Mouse (Mus musculus) embryo, embryonic 10.5 days (tissue): ENCODE measurements around the gene Gabpa.

ENCODE experiments used
- DNase-seq: peaks from one replicate; pipeline ENCODE4 v3.0.0-alpha.2; 2015; ENCODE audit warnings: low spot score

Gabpa gene

DNA sequence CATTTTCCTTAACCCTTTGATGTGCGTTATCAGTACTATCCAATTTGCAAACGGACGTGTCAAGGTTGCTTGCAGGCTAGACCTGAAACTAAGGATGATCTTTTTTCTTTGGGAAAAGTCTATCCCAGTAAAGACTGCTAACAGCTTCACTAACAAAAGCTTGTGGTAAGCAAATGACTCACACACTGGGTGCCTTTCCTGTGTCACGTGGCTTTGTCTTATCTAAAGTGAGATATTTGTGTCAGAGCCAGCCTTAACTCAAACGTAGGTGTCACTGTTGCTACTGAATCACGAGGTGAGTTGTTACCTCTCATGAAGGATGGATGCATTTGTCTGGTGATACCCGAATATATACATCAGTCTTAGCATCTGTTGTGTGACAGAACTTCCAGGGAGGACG, 29.9 kb downstream of the Gabpa start:
- DNase-seq = no peak

DNA sequence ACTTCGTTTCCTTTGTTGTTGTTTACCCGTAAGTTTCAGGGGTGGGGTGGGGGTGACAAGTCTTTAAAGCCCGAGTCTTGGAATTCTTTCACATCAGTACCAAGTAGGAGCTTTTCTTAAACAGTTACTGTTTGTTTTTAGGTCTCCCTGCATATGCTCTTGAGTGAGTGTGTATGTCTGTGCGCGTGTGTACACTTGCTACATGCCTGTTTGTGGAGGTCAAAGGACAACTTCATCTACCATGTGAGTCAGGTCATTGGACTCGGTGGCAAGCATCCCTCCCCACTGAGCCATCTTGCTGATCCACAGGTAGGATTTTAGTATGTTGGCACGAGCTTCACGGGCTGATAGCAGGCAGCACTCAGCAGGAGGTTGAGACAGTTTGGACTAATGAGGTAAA, 39.1 kb downstream of the Gabpa start:
- no peak for DNase-seq

DNA sequence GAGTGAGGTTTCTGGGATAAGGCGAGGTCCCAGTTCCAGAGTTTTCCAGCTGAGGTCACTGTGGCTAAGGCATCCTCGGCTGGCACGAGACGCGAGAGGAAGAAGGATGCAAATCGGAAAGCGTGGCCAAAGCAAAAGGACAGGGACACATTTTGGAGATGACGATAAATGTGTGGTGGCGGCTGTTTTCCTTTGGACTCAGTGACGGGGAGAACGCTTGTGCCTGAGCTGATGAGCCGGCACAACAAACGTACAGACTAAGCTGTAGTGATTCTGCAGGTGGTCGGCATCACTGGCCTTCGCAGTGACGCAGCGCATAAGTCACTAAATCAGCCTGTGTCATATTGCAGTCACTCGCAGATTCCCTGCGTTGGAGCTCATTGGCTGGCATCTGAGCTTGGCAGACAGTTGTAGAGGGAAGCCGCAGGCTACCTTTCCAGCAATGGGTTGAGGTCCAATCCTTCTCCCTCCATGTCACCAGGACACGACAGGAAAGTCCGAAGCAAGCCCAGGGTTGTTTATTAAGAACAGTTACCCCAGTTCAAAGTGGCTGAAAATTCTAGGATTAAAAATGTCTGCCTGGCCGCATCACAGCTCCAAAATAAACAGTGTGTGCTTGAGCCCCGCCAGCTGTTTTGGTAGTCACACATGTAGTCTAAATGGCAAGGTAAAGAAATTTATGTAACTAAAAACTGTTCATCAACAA, 40.4 kb downstream of the Gabpa start:
- no peak for DNase-seq

DNA sequence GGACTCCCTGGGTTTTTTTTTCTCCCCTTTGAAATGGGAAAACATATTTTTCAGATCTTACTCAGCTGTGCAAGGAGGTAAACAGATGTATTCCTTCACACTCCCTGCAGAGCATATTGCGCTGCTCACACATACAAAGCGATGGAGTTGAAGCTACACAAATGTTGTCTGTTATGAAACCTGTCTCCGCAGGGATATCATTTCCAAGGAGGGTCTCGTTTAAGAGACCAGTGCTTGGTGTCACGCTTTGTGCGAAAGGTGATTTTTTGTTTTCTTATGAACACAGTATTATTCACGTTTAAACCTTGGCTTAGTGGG, 41.0 kb downstream of the Gabpa start:
- DNase-seq = no peak

DNA sequence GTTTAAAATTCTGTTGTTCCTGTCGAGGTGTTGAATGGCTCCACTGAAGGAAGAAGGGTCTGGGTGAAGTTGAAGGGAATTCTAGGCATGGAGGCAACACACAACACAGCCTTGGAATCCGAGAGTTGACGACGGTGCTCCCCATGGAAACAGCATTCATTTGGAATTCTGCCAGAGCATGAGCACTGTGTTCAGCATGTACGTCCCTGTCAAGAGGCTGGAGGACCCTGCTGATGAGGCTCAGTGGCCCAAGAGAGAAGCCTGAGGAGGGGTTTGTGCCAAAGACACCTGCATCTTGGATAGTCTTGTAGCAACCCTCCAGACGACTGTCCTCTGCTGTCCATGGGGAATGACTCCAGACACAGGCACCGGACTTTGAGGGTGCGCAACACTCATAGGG, 41.4 kb downstream of the Gabpa start:
- no peak for DNase-seq

DNA sequence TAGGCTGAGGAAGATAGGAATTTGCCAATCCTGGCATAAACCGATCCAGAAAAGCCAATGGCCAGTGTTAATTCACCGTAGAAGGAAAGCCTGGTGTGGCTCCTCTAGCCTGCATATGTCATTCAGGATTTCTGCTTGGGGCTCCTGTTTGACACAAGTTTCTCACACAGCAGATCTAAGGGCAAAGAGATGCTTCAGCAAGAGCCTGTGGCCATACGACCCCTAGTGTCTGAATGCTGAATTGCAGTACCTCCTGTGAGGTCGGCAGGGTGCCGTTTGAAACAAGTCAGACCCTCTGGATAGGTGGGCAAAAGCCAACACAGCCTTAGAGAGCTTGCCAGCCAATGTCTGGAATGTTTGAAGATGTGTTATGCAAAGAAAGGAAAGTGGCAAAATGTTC, 44.4 kb downstream of the Gabpa start:
- DNase-seq = peak; percentile 85

DNA sequence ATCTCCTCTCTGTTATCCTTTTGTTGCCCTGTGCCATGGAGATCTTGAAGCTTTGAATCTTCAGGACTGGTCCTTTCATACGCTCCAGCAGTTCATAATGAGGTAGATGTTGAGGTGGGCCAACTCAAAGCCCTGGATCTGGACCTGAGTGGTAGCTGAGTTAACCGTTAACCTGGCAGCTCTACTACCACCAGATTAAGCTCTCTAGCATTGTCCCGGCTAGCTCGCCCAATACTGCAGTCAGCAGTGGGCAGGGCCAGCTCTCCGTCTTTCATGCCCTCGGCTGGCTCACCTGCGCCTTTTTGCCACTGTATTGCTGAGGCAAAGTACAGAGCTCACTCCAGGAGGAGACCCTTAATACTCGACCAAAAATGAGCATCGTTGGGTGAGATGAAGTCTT, 46.4 kb downstream of the Gabpa start:
- DNase-seq = no peak

DNA sequence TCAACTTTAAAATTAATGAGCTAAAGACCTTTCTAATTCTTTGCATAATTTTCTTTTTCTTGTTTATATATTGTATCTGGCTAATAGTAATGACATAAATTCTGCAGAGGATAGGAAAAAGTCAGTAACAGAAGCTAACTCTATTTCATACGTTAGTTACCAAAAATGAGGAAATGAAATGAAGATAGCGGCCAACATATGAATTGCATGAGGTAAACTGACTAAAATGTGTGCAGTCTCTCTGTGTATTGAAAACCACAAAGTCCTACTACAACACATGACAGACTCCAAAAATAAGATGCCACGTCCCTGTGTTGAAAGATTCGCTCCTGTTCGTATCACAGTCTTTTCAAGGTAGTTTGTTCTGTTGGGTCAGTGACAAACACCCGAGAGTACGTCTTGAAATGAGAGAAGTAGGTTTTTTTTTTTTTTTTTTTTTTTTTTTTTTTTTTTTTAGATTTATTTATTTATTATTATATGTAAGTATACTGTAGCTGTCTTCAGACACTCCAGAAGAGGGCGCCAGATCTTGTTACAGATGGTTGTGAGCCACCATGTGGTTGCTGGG, 47.1 kb downstream of the Gabpa start:
- no peak for DNase-seq

DNA sequence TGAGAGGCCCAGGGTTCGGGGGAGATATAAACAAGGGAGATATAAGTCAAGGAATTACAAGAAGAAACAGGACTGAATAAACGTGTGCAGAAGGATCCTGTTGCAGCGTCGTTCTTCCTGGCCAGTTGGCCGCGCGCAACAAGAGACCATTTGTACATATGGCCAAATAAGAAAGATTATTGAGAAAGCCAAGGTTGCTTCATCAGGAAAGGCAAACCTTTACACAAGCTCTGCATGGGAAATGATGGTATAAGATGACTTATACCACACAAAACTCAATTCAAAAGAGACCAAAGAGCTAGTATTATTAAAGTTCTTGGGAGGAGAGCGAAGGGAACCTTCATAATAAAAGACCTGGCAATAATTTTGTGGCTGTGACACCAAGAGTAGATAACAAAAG, 49.8 kb downstream of the Gabpa start:
- no peak for DNase-seq

DNA sequence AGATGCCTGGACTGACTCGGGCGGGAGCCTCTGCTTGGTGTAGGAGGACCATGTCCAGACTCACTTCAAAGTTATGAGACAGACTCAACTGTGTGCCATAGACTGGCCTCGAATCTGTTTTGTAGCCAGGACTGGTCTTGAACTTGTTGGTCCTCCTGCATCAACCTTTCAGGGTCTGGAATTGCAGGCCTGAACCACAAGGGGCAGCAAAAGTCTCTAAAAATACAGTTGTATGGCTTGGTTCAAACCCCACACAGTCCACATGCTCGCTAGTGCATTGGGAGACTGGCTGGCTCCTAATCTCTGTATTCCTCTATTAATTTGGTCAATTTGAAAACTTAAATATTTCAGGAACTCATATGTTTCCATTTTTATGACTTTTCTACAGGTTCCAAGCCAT, 68.3 kb downstream of the Gabpa start:
- no peak for DNase-seq

DNA sequence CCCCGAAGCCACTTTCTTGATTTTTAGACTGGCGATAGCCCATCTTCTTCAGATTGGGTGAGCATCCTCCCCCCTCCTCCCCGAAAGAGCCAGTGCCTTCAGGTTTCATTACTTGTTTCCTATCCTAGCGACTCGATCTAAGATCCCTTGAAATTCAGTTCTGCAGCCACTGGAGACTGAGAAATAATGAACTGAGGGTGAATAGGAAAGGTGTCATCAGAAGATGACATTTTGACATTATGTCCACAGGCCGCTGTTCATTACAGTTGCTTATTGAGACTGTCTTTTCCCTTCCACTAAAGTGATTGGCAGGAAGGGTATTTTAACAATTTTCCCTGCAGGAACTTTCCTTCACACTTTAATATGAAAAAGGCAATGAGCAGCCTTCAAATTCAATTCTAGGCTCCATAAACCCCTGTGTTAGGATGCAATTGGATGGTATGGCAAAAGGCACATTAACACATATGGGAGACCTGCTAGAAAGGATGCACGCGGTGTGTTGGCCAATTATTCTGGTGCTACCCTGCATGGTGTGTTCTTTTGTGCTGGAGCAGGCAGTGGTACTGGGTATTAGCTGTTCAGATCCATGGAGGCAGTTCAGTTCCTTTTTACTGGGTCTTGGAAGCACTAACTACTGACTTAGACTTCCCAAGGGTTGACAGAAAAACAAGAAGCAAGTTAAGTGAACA, 76.9 kb downstream of the Gabpa start:
- DNase-seq = no peak
